Mouse (Mus musculus) megakaryocyte-erythroid progenitor cell, adult 5-6 weeks (primary cell): ENCODE measurements around the gene Elmo1. TPM values are rescaled to one million over a fixed set of nuclear protein-coding genes. Genes with fewer than 3 reads are reported as not detected.
"Not testable (repeated sequence)": the region's sequence is repeated elsewhere in the genome, so short reads cannot be mapped to it uniquely, and the experiment has no call there.

Experiments used
- ATAC-seq: replicated peaks from 2 replicates; pipeline ENCODE4 v1.8.0; 2016; ENCODE audit warnings: mild to moderate bottlenecking, inconsistent platforms; ENCODE audit not compliant: severe bottlenecking, poor library complexity, low FRiP score, low TSS enrichment
- total RNA-seq, 2 experiments: library from RNA; stranded (forward) in 1 of 2; stranded (reverse) in 1 of 2; fragments of 200-1000, 215-1000 nt in 1 of 2; fragments of >200 nt in 1 of 2; fragmentation: Nextera tagmentation in 1 of 2; gene quantifications; 2 replicates each; pipeline ENCODE4 v1.2.3; 2014 to 2017

Elmo1 gene
- total RNA-seq, 2 experiments from 2014 or later: 13.0 to 23.4 TPM

DNA sequence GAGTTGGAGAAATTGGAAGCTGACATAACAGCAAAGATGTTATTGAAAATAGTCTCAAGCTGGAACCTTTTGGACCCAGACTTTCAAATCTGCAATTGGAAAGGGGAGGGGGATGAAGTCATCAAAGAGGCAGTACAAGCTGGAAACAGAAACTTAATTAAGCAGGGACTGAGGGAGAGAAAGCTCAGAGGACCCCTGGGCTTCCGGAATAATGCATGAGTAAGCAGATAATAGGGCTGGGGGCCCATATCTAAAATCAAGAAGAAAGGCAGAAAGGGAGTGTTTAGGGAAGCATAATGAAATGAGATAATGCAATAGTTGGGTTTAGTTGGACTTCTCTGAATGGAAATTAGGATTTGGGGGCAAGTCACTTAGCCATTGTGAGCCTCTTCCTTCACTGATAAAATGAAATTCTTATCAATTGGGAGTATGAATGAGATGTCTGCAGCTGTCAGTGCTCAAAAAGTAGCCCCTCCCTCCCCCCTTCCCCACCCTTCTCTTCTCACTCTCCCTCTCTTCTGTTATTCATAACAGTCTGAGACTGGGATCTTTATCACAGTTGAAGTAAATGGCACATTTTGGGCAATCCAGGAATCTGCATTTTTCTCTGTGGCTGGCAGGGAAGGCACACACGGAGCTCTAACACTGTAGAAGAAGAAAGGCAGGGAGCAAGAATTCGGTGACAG is 518.8 kb downstream of the Elmo1 start:
- ATAC-seq: no peak

DNA sequence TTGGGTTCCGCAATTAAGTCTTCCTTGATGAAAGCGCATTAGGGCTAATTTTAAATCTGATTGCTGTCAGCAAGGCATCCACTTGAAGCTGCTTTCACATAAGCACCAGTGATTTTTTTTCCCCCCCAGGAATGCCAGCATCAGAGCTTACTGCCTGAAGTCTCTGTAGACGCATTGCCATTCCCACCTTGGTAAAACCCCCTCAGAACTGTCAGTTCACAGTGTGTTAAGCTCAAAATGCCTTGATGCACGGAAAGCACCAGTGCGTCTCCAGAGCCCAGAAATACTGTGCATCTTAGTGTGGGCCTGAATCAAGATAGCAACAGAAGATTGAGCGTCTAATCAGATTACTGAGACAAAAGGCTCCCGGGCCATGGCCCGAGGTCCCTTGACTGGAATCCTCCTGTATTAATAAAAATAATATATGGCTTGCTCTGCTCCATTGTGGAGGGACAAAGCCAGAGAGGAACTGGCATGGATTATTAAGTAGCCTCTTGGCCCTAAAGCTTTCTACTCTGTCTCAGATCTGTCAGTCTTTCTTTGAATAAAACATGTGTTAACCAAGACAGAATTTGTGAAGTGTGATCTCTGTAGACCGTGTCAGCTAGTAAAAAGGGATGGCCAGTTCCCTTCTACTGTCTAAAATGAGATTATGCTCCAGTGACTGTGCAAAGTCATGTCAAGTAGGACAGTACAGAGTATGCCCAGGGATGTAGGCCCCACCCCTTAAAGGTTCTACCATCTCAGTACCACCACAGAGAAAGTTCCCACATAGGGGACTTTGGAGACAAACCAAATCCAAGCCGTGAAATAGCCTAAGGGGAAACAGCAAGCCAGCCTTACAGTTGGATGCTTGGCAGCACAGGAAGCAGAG is 525.4 kb downstream of the Elmo1 start:
- ATAC-seq: no peak

- ATAC-seq: no peak
Measured at GRCm38 (mm10) chr13:20619946-20620345, 529.5 kb downstream of the Elmo1 start.

- ATAC-seq: no peak
Measured at GRCm38 (mm10) chr13:20623071-20623850, 532.9 kb downstream of the Elmo1 start.

GRCm38 (mm10) chr13:20627796-20628195 is 537.4 kb downstream of the Elmo1 start:
- ATAC-seq: no peak

DNA sequence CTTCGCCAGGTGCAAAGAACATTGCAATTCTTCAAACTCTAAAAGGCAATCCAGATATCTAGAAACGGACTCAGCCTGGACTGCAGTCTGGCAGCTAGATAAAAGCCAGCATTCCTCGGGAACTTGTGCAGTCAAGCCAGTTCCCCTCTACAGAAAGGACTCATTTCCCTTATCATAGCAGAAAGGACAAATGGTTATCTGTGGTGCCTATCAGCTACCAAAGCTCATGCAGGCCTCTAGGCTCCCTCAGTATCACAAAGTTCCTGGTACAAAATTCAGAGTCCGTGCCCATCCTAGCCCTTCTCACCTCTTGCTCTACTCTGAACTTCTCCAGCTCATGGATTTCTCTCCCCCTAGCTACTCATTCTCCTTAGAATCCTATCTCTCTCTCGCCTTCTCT is 542.1 kb downstream of the Elmo1 start:
- ATAC-seq: no peak

DNA sequence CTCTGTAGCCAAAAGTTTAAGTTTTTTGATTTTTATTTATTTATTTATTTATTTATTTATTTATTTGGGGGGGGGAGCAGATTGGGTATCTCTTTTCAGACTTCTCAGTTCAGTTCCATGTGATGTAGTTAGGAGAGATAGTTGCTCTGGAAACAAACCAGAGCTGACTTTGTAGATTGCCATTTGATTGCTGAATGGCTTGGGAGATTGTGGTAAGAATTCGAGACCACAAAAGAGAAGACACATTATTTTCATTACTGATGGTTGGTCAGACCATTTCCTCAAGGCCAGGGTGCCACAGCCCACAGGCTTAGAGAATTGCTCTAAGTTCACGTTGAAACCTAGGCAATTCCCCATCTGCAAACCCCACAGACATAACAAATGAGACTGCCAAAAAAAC is 544.3 kb downstream of the Elmo1 start:
- not testable (repeated sequence) for ATAC-seq

DNA sequence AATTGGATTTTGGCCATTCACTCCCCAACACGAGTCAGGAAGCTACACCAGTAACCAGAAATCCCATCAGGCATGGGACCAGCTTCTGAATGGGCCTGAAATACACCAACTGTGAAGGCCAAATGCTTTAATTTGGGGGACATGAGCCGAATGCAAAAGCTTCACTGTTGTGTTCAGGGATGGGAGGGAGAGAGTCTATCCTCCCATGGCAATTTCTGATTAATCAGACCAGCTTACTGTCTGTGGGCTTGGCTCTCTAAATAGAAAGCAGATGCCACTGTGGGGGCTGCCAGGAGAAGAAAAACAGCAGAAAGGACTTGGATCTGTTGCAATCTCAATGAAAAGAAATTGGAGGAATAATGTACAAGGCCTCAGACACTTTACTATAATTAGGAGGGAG is 545.2 kb downstream of the Elmo1 start:
- ATAC-seq: no peak
